Mouse (Mus musculus) liver, embryonic 15.5 days (tissue): ENCODE results near the gene Dlg2. TPM values are rescaled to one million over a fixed set of nuclear protein-coding genes. Genes with fewer than 3 reads are reported as not detected.

Source experiments
- ATAC-seq: fragments of 200-750 bp; cut with Nextera tagmentation; 2 replicates; pipeline ENCODE4 v1.8.0; 2017; ENCODE audit warnings: moderate number of reproducible peaks, mild to moderate bottlenecking, moderate library complexity; ENCODE audit not compliant: insufficient read depth
- H3K27ac ChIP-seq: fragments of 300-500 bp; sonication (generic); replicated peaks from 2 replicates; pipeline ENCODE4 v1.5.1; 2015; ENCODE audit warnings: mild to moderate bottlenecking, inconsistent platforms
- H3K27me3 ChIP-seq: fragments of 300-500 bp; sonication (generic); 2 replicates; pipeline ENCODE4 v1.6.1; 2015; ENCODE audit warnings: mild to moderate bottlenecking, inconsistent platforms
- H3K36me3 ChIP-seq: fragments of 300-500 bp; sonication (generic); replicated peaks from 2 replicates; pipeline ENCODE4 v1.6.1; 2015; ENCODE audit warnings: moderate library complexity, mild to moderate bottlenecking, inconsistent platforms
- H3K4me1 ChIP-seq: fragments of 300-500 bp; sonication (generic); replicated peaks from 2 replicates; pipeline ENCODE4 v1.6.1; 2015; ENCODE audit warnings: inconsistent platforms
- H3K4me2 ChIP-seq: fragments of 300-500 bp; sonication (generic); 2 replicates; pipeline ENCODE4 v1.6.1; 2015; ENCODE audit warnings: moderate library complexity, mild to moderate bottlenecking, inconsistent platforms
- H3K4me3 ChIP-seq: fragments of 300-500 bp; sonication (generic); replicated peaks from 2 replicates; pipeline ENCODE4 v1.5.1; 2015; ENCODE audit warnings: mild to moderate bottlenecking, inconsistent platforms
- H3K9ac ChIP-seq: fragments of 300-500 bp; sonication (generic); 2 replicates; pipeline ENCODE4 v1.6.1; 2015; ENCODE audit warnings: moderate library complexity, mild to moderate bottlenecking, inconsistent platforms
- H3K9me3 ChIP-seq: fragments of 300-500 bp; sonication (generic); replicated peaks from 2 replicates; pipeline ENCODE4 v1.6.1; 2016; ENCODE audit warnings: inconsistent platforms
- WGBS: fragments of 180-500 bp; shearing (Covaris S2); methylation state at CpG from one replicate; pipeline ENCODE4 v1.1.7; 2015; ENCODE audit warnings: mixed read lengths; ENCODE audit not compliant: insufficient replicate concordance; 5-methylcytosine and 5-hydroxymethylcytosine counted together
- polyA plus RNA-seq: library from polyadenylated mRNA; unstranded; fragments of >200 nt; fragmentation: Nextera tagmentation; extraction: Ambion mirVana; gene quantifications from 2 replicates; pipeline ENCODE4 v1.2.1, GENCODE M21; 2015

Dlg2 gene
- polyA plus RNA-seq, 1 experiment from 2014 or later: 0.60 TPM

DNA sequence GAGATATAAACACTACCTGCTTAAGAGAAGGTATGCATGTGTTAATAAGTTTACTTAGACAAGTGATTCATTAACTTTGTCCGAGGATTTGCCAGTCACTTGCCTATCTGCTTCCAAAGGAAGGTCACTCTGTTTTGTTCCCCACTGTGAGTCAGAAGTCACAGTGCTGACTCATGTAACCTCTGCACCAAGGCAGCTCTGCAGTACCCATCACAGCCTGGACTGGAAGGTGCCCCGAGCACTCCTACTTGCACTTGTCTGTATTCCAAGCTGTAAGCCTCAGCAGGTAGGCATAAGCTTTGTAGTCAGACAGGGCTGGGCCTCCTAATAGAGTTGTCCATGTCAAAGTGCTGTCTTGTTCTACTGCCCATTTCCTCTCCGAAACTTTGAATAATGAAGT, 1782.2 kb downstream of the Dlg2 start:
- Histone ChIP-seq H3K27ac (no peak overlapping the region), H3K4me3 (no peak overlapping the region), H3K9ac (no peak overlapping the region), H3K27me3 (no peaks in the 10 kb centered on the region), H3K4me1 (no peaks in the 10 kb centered on the region), H3K4me2 (no peak overlapping the region), H3K36me3 (no peaks in the 10 kb centered on the region), H3K9me3 (no peaks in the 10 kb centered on the region)
- ATAC-seq: no peak
- WGBS: 43% methylated on average over 3 of the region's 3 CpGs

DNA sequence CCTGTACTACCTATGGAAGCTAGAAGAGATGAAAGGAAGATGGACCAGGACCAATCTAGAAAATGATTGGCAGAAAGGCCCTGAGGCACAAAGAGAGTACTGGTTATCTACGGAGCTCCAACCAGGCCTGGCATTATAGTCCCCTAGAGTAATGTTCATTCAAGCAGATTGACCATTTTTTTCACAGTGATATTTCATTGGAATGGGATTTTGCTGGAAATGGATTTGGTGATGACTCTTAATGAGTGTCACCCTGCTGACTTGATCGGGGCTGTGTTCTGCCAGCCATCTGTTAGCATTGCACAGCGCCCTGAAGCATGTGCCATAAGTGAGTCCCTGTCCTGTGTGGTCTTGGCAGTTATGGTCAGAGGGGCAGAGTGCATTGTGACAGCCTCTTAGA, 1787.9 kb downstream of the Dlg2 start:
- no peak overlapping the region for H3K4me3 ChIP-seq
- WGBS: 66% methylated on average over 3 of the region's 3 CpGs
- no peaks in the 10 kb centered on the region for H3K27me3 ChIP-seq
- no peak overlapping the region for H3K4me2 ChIP-seq
- H3K27ac ChIP-seq: no peak overlapping the region
- H3K4me1 ChIP-seq: no peaks in the 10 kb centered on the region
- H3K9ac ChIP-seq: no peak overlapping the region
- H3K36me3 ChIP-seq: no peaks in the 10 kb centered on the region
- no peaks in the 10 kb centered on the region for H3K9me3 ChIP-seq
- no peak for ATAC-seq

DNA sequence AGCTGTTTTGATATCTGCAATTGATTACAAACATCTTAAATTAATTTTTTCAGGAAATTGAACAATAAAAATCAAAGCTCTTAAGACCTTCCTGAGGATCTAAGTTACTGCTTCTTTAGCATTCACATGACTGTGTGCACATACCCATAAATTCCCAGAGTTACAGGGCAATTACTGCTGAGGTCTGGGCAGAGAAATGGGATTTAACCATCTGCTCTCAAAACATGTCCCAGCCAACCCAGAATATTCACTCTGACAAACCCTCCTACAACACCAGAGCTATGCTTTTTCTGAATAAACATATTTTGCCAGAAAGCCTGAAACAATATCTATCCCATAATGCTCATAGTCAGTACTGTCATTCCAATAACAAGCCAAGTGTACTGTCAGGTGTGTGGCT, 1788.5 kb downstream of the Dlg2 start:
- no peaks in the 10 kb centered on the region for H3K4me1 ChIP-seq
- no peaks in the 10 kb centered on the region for H3K9me3 ChIP-seq
- no peak overlapping the region for H3K27ac ChIP-seq
- H3K9ac ChIP-seq: no peak overlapping the region
- no peak overlapping the region for H3K4me3 ChIP-seq
- ATAC-seq: no peak
- no peaks in the 10 kb centered on the region for H3K36me3 ChIP-seq
- H3K4me2 ChIP-seq: no peak overlapping the region
- H3K27me3 ChIP-seq: no peaks in the 10 kb centered on the region

DNA sequence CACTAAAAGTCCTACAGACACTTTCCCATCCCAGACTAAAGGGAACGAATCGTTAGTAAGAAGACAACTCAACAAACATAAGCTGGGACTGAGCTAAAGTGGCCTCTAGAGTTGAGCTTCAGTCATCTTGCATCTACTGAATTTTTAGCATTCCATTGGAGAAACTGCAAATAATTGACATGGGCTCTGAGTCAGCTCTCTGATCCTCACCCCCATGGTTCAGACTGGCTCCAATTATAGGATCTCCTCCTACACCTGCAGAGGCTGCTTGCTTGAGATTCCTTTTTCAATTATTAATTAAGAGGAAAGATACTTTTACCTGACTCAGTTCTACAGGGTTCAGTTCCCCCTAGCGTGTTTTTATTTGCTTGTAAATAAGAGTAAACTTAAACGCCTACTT, 1798.9 kb downstream of the Dlg2 start:
- H3K4me2 ChIP-seq: no peak overlapping the region
- H3K9ac ChIP-seq: no peak overlapping the region
- H3K4me1 ChIP-seq: no peaks in the 10 kb centered on the region
- 61% methylated on average over 4 of the region's 4 CpGs for WGBS
- no peak for ATAC-seq
- no peaks in the 10 kb centered on the region for H3K9me3 ChIP-seq
- H3K4me3 ChIP-seq: no peak overlapping the region
- H3K27me3 ChIP-seq: no peaks in the 10 kb centered on the region
- no peak overlapping the region for H3K27ac ChIP-seq
- no peaks in the 10 kb centered on the region for H3K36me3 ChIP-seq

DNA sequence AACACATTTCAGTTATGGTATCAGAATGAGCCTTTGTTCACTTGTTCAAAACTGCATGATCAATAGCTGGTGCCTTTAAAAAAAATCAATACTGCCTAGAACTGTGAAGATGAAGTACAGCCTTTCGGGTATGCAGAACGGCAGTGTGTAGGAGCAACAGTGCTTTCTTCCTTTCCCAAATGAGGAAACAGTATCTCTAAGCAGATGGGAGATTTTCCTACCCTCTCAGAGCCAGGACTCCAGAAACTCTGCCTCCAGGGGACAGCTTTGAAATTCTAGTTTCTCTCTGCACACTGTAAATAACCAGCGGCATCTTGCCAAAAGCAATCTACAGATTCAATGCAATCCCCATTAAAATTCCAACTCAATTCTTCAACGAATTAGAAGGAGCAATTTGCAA, 1801.2 kb downstream of the Dlg2 start:
- no peak overlapping the region for H3K27ac ChIP-seq
- no peaks in the 10 kb centered on the region for H3K4me1 ChIP-seq
- no peak for ATAC-seq
- H3K36me3 ChIP-seq: no peaks in the 10 kb centered on the region
- H3K4me3 ChIP-seq: no peak overlapping the region
- H3K4me2 ChIP-seq: no peak overlapping the region
- H3K27me3 ChIP-seq: no peaks in the 10 kb centered on the region
- no peaks in the 10 kb centered on the region for H3K9me3 ChIP-seq
- WGBS: 51% methylated on average over 4 of the region's 4 CpGs
- H3K9ac ChIP-seq: no peak overlapping the region

DNA sequence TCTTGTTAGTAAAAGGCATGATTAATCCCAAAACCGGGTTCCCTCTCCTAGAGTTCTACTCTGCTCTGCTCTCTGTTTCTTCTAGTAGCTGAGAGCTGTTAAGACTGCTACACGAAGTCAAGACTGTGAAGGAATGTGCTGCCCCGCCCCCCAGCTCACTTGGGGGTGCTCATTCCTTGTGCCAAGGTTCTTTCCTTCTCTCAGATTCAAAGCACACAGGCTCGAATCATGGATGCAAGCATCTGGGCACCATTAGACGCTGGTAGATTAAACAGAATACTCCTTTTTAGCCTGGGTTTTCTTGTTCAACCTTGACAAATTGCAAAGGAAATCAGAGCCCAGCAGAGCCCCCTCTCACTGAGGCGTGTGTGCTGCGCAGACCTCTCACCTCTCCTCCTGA, 1804.5 kb downstream of the Dlg2 start:
- no peaks in the 10 kb centered on the region for H3K36me3 ChIP-seq
- no peaks in the 10 kb centered on the region for H3K27me3 ChIP-seq
- H3K4me3 ChIP-seq: no peak overlapping the region
- H3K9me3 ChIP-seq: no peaks in the 10 kb centered on the region
- 38% methylated on average over 7 of the region's 7 CpGs for WGBS
- no peak overlapping the region for H3K4me2 ChIP-seq
- H3K9ac ChIP-seq: no peak overlapping the region
- no peak overlapping the region for H3K27ac ChIP-seq
- no peak for ATAC-seq
- H3K4me1 ChIP-seq: no peaks in the 10 kb centered on the region

DNA sequence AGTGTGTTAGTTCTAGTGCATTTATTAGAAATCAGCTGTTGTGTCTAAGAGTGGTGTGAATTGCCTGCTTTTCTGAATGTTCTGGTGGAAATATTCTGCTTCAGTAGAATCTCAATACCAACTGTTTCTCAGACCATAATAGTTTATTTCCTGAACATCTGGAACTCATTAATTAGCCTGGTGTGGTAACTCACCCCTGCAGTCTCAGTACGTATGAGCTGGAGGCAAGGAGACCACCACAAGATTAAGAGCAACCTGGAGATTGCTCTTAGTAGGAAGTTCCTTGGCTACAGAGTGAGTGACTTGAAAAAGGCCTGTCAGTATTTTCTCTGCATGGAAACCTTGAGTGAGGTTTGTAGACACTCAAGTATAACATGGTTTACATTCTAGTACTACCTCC, 1810.6 kb downstream of the Dlg2 start:
- no peak overlapping the region for H3K9ac ChIP-seq
- H3K4me2 ChIP-seq: no peak overlapping the region
- no peaks in the 10 kb centered on the region for H3K36me3 ChIP-seq
- ATAC-seq: no peak
- H3K27me3 ChIP-seq: no peaks in the 10 kb centered on the region
- H3K9me3 ChIP-seq: no peaks in the 10 kb centered on the region
- no peak overlapping the region for H3K4me3 ChIP-seq
- no peak overlapping the region for H3K27ac ChIP-seq
- no peaks in the 10 kb centered on the region for H3K4me1 ChIP-seq
- WGBS: 36% methylated on average over 1 of the region's 1 CpGs

DNA sequence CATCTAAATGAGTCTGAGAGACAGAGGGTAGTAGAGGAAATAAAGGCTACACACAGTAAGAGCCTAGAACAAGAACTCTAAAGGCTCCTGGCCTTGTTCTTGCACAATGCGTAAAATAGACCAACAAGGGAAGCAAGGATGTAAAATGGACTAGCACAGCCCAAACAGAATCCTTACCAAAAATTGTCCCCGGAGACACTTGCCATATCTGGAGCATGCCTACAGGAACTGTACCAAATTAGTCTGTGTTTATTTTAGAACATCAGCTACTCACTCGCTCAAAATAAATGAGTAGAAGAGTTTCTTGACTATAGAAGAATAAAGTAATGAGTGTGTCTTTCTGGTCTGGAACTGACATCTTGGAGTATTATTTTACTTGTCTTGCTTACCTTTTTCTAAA, 1812.3 kb downstream of the Dlg2 start:
- 67% methylated on average over 3 of the region's 3 CpGs for WGBS

DNA sequence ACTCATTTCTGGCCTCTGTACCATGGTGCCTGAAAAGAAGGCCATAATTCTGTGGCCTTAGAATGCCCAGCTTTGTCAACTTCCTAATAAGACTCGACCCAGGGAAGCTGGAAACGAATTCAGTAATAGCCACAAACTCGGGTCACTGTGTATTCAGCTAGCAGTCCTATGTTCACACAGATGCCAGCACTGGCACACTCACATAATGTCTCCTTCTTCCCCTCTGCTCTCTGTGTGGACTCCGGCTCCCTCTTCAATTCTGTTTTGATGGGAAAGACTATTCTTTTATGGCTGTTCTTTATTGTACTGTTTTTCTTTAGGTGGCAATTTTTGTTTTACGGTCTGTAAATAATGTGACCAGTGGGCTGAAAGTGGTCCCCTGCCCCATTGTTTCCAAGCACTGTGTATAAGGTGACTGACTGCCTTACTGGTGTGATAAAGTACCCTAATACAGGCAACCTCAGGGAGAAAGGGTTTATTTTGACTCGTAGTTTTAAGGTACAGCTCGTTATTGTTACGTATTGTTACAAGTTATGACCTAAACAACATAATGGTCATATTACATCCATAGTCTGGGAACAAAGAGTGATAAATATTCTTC, 1816.5 kb downstream of the Dlg2 start:
- H3K9ac ChIP-seq: no peak overlapping the region
- H3K36me3 ChIP-seq: no peaks in the 10 kb centered on the region
- H3K4me3 ChIP-seq: no peak overlapping the region
- WGBS: 53% methylated on average over 8 of the region's 8 CpGs
- no peaks in the 10 kb centered on the region for H3K27me3 ChIP-seq
- no peaks in the 10 kb centered on the region for H3K4me1 ChIP-seq
- H3K4me2 ChIP-seq: no peak overlapping the region
- no peaks in the 10 kb centered on the region for H3K9me3 ChIP-seq
- no peak overlapping the region for H3K27ac ChIP-seq
- no peak for ATAC-seq

More for the DNA sequence above, 1812.3 kb downstream of the Dlg2 start:
- no peaks in the 10 kb centered on the region for H3K36me3 ChIP-seq
- H3K27ac ChIP-seq: no peak overlapping the region
- H3K4me3 ChIP-seq: no peak overlapping the region
- no peak overlapping the region for H3K4me2 ChIP-seq
- no peak for ATAC-seq
- H3K27me3 ChIP-seq: no peaks in the 10 kb centered on the region
- no peaks in the 10 kb centered on the region for H3K4me1 ChIP-seq
- no peaks in the 10 kb centered on the region for H3K9me3 ChIP-seq
- H3K9ac ChIP-seq: no peak overlapping the region

DNA sequence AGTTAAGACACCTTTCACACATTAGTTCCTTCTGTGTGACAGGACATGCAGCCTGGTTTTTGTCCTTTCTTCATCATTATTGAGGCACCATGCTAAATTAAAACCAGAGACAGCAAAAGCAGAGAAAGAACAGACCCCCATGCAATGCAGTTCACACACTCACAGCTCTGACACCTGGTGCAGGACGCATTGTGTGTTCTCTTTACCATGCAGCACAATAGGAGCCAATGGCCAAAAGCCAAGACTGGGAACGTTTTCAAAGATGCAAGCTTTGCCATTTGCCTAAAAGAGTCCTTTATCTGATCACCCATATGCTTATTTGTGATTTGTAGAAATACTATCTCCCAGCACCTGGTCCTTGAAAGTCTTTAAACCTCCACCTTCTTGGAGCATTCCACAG, 1824.6 kb downstream of the Dlg2 start:
- H3K27ac ChIP-seq: no peak overlapping the region
- H3K36me3 ChIP-seq: no peaks in the 10 kb centered on the region
- H3K9ac ChIP-seq: no peak overlapping the region
- no peak for ATAC-seq
- no peak overlapping the region for H3K4me2 ChIP-seq
- no peak overlapping the region for H3K4me3 ChIP-seq
- no peaks in the 10 kb centered on the region for H3K4me1 ChIP-seq
- H3K27me3 ChIP-seq: no peaks in the 10 kb centered on the region
- WGBS: 40% methylated on average over 2 of the region's 2 CpGs
- no peaks in the 10 kb centered on the region for H3K9me3 ChIP-seq

DNA sequence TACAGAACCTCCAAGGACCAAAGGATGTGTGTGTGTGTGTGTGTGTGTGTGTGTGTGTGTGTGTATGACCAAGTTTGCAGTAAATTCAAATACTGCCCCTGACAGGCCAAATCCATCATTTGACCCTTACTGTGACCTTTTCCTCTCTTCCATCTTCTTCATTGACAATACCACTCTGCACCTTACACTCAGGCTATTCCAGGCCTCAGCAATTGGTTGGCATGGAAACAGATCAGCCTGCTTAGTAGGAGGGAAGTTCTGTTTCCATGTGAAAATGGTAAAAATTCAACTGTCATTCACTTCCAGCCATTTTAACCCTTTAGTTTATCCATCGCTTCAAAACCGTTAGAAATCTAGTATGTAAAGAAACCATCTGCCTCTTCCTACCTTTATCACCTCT, 1831.2 kb downstream of the Dlg2 start:
- no peak for ATAC-seq
- Histone ChIP-seq H3K27ac (no peak overlapping the region), H3K36me3 (no peaks in the 10 kb centered on the region), H3K4me2 (no peak overlapping the region), H3K4me3 (no peak overlapping the region), H3K27me3 (no peaks in the 10 kb centered on the region), H3K4me1 (no peaks in the 10 kb centered on the region), H3K9me3 (no peaks in the 10 kb centered on the region), H3K9ac (no peak overlapping the region)
- WGBS: 64% methylated on average over 2 of the region's 2 CpGs

DNA sequence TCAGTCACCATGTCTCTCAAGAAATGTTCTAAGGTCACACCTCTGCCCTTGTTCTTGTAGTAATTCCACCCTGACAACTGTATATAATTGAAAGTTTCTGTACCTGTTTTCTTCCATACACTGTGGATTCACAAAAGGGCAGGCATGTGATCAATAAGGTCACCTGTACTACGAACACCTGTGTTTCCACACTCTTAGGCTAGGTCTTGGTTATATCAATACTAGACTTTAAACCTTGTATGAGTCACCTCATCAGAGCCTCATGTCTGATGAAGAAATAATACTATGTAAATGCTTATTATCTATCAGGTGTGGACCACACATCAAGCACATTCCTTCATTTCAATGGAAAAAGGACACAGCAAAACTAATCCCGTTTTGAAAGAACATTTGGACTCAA, 1831.7 kb downstream of the Dlg2 start:
- 42% methylated on average over 2 of the region's 2 CpGs for WGBS
- no peak for ATAC-seq

More for the DNA sequence above, 1831.7 kb downstream of the Dlg2 start:
- H3K4me1 ChIP-seq: no peaks in the 10 kb centered on the region
- H3K36me3 ChIP-seq: no peaks in the 10 kb centered on the region
- no peak overlapping the region for H3K9ac ChIP-seq
- no peak overlapping the region for H3K4me2 ChIP-seq
- H3K9me3 ChIP-seq: no peaks in the 10 kb centered on the region
- H3K4me3 ChIP-seq: no peak overlapping the region
- no peak overlapping the region for H3K27ac ChIP-seq
- H3K27me3 ChIP-seq: no peaks in the 10 kb centered on the region
